8 mouse cellular contexts compared by ENCODE assay signal in genomic region chr12:108529214-108529613, GRCm38 (mm10). TPM values are rescaled to one million over a fixed set of nuclear protein-coding genes. Genes with fewer than 3 reads are reported as not detected.
A peak's percentile ranks its signal among the peaks of the same experiment; 100 is the strongest.
DNase-seq lines count a peak whose midpoint lies in the region; ATAC-seq and TF ChIP-seq lines count a peak whose summit lies in the region.

No protein-coding gene starts in this region.

- WGBS in spleen, adult 2 months: 51% methylated on average over 8 of the region's 8 CpGs

- H3K4me1 ChIP-seq in spleen, adult 2 months (ENCODE audit: control insufficient read depth, insufficient read depth, insufficient read length): no peaks in the 10 kb centered on the region
- H3K4me1 ChIP-seq in embryonic fibroblast, embryonic 13.5 days (ENCODE audit: control insufficient read depth, insufficient read depth, low read length): no peaks in the 10 kb centered on the region

- peak; percentile 46; the same call in 1 of the 2 replicates for TF ChIP-seq CTCF in spleen, adult 2 months (IDR thresholded peaks at IDR 0.05; ENCODE audit: extremely low read depth, insufficient read depth, insufficient read length, insufficient replicate concordance)
- peak; percentile 60; the same call in 1 of the 2 replicates for TF ChIP-seq CTCF in embryonic fibroblast, embryonic 13.5 days (IDR thresholded peaks at IDR 0.05; ENCODE audit: borderline replicate concordance, insufficient read depth, low read length)

- no peaks in the 10 kb centered on the region for H3K36me3 ChIP-seq in spleen, adult 2 months (ENCODE audit: control insufficient read depth, insufficient read depth, low read length)

- H3K27ac ChIP-seq in spleen, adult 2 months (ENCODE audit: insufficient read depth, low read length): no peak overlapping the region
- H3K27ac ChIP-seq in embryonic fibroblast, embryonic 13.5 days (ENCODE audit: insufficient read depth, low read length): no peak overlapping the region

- no peak for TF ChIP-seq POLR2A in spleen, adult 2 months (IDR thresholded peaks at IDR 0.05; ENCODE audit: low read depth, low read length)
- no peak for TF ChIP-seq POLR2A in embryonic fibroblast, embryonic 13.5 days (IDR thresholded peaks at IDR 0.05; ENCODE audit: low read depth, low read length)

- no peak; the same call in 1 of the 2 replicates for ATAC-seq in cerebellum, adult (ENCODE audit: insufficient number of reproducible peaks, low FRiP score, low TSS enrichment)
- ATAC-seq in megakaryocyte progenitor cell, adult 5-6 weeks (replicated peaks; ENCODE audit: poor library complexity): peak; percentile 83

- H3K27me3 ChIP-seq in spleen, adult 2 months (ENCODE audit: control insufficient read depth, insufficient read depth, low read length): no peaks in the 10 kb centered on the region

- no peak overlapping the region for H3K4me3 ChIP-seq in spleen, adult 2 months (ENCODE audit: extremely low read depth, insufficient read depth, insufficient read length)
- no peak overlapping the region for H3K4me3 ChIP-seq in embryonic fibroblast, embryonic 13.5 days (ENCODE audit: insufficient read depth, low read length)

- peak; percentile 19 for DNase-seq in cerebellum, adult 11 months
- peak in 1 of 2 experiments; percentile 21 for DNase-seq in spleen, adult 2 months (ENCODE audit: low read depth in 1 of 2, low spot score in 2 of 2)
- DNase-seq in spleen, postnatal 14 days (ENCODE audit: low spot score in 2 of 2): no peak
- DNase-seq in kidney, postnatal 36 days: peak; percentile 17 to 69
- peak; percentile 46 for DNase-seq in thymus, postnatal 25 days

RNA-seq across cellular contexts. Expression of gene Evl, which starts 25.3 kb away (rescaled TPM):
- polyA plus RNA-seq in spleen, adult 2 months (2012; rRNA removed): 213 and 226 TPM in 2 replicates
- polyA plus RNA-seq in embryonic fibroblast, embryonic 13.5 days (2011; ENCODE audit: insufficient read length, low read depth, missing spikeins): 58.7 and 80.6 TPM in 2 replicates
- 38.1 and 45.9 TPM in 2 replicates for total RNA-seq in megakaryocyte progenitor cell, adult 5-6 weeks (2015)
- total RNA-seq in megakaryocyte progenitor cell, adult 5-6 weeks (2017): 17.0 and 38.9 TPM in 2 replicates

Comparison
In these comparisons a context has a peak if more than half of its experiments do, and no peak if none do; other contexts are left out.
1. DNase-seq: peak in cerebellum, adult 11 months (single experiment), kidney, postnatal 36 days (2 of 2) and thymus, postnatal 25 days (single experiment); none in spleen, postnatal 14 days (0 of 2).